Mouse (Mus musculus) CD4-positive, CD25-positive, alpha-beta regulatory T cell, adult 4 months (primary cell): ENCODE measurements around the gene Ust. TPM values are rescaled to one million over a fixed set of nuclear protein-coding genes. Genes with fewer than 3 reads are reported as not detected.
A peak's percentile ranks its signal among the peaks of the same experiment; 100 is the strongest.

ENCODE experiments used
- ATAC-seq: one replicate; pipeline ENCODE4 v1.8.0; 2017
- polyA plus RNA-seq, 2 experiments: library from polyadenylated mRNA; unstranded; fragments of 100-300 nt; shearing (Covaris generic); gene quantifications; one replicate each; pipeline ENCODE4 v1.2.1; 2017

Ust gene
- polyA plus RNA-seq, 2 experiments from 2014 or later, result 0.44 to 0.63 TPM

GRCm38 (mm10) chr10:8213906-8214421 is 304.7 kb downstream of the Ust start:
- peak; percentile 96 for ATAC-seq

DNA sequence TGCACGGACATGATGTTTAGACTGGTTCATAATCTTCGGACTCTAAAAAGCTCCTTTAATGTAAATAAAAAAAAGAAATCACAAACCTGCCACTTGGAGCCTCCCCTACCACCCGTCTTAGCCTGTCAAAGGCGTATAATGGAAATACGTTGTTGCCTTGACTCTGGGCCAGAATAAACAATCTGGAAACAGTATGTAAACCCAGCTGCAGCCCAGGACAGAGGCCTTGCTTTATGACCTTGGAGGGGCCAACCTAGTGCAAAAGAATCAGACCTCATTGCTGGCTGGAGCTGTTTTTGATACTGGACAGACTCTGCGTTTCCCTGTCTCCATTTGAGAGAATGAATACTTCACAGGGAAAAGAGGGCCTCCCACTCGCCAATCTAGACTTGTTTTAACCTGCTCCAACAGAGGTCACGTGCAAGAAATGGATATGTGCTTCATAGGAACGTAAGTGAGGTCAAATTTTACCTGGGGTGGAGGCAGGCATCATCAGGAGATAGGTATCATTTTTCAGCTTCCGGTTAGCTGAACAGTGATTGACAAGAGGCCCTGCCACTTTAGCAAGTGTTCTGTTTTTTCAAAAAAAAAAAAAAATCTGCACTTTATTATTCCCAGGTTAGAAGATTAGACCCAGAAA is 305.2 kb downstream of the Ust start:
- ATAC-seq, result peak; percentile 71

GRCm38 (mm10) chr10:8212611-8213226 is 305.9 kb downstream of the Ust start:
- no peak for ATAC-seq

GRCm38 (mm10) chr10:8211694-8212093 is 306.9 kb downstream of the Ust start:
- ATAC-seq, result no peak

DNA sequence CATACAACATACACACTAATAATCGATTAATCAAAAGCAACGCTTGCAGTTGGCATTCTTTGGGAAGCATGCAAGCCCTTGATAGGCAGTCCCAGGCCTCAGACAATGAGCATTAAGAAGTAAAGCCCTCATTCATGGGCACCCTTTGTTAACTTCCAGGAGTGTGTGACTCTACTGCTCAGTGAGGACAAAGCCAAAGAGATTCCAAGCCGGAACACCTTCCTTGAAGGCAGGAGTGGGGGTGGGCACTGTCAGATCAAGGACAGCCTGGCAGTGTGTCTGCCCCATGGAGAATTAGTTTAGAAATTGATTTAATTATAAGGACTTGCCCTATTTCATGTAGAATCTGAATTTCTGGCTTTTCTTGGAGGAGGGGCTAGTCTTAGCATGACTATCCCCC is 308.3 kb downstream of the Ust start:
- no peak for ATAC-seq

DNA sequence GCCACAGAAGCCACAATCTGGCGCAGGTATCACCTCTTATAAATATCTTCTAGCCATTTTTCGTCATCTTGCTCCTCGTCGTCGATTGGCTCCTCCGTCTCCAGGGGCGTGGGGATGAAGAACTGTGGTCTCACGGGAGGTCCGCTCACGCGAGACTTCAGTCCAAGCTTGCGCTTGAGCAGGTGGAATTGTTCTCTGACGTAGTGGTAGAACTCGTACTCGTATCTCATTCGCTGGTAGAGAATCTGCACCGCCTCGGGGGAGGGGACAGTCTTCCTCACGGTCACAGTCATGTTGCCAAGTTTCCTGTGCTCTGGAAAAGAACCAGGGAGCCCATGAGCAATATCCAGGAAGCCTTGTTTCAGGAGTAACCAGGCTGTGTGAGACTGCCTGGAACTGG is 311.3 kb downstream of the Ust start:
- no peak for ATAC-seq

GRCm38 (mm10) chr10:8203681-8204080 is 314.9 kb downstream of the Ust start:
- ATAC-seq, result no peak

DNA sequence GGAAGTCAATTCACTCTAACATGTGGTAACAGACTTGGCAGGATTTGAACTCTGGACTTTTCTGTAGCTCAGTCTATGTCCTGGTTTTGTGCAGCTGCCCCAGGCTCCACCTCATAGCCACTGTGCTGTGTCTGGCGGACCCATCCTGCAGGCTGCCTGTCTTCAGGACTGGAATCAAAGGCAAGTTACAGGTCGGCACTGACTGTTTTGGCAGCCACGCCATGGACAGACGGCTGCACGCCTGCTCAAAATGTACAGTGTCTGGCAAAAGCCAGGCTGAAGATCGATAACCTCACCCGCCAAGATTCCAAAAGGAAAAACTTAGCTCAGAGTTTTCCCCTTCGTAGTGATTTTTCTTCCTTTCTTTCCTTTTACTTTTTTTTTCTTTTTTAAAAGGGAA is 318.8 kb downstream of the Ust start:
- ATAC-seq, result no peak

DNA sequence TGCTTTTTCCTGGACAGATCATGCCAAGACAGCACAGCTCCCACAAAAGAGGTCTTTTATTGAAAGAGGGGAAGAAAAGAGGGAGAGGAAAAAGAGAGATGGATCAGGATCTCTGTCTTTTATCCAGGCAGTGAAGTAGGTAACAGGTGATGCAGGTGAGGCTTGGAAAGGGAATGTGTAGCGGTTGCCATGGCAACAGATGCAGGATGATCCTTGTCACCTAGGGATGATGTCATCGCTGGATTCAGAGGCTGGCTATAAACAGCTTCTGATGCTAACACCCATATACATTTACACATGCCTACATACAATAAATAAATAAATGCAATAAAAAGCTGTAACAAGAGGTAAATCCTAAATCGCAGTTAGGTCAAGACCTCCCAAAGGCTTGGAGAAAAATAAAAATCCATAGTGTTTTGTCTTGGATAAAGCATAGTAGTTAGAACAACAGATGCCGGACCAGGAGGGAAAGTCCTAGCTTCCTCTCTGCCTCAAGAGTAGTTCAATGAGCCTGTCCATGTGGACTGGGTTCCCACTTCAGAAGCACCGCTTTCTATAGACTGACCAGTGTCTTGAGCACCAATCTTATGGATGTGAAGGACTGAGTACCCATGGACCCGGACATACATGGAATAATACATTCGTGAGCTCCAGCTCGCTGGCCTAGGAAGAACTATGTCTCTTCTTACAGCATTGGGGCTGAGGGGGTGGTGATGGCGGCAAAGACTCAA is 319.4 kb downstream of the Ust start:
- no peak for ATAC-seq

DNA sequence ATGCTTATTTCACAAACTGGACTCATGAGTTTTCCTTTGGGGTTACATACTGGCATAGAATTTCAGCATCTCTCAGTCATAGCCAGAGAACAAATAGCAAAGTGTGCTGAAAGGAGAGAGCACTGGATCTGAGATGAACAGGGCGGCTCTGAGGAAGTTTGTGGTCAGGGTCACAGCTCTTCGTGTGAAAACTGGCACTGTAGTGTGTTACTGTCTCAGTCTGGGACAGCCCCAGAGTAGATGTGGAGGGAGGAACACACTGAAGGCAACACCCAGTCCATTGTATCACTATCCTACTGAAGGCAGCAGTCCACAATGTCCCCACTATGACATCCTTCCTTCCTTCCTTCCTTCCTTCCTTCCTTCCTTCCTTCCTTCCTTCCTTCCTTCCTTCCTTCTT is 321.0 kb downstream of the Ust start:
- peak; percentile 88 for ATAC-seq

- ATAC-seq, result peak; percentile 48
These were observed 322.3 kb downstream of the Ust start for GRCm38 (mm10) chr10:8196300-8196699.

DNA sequence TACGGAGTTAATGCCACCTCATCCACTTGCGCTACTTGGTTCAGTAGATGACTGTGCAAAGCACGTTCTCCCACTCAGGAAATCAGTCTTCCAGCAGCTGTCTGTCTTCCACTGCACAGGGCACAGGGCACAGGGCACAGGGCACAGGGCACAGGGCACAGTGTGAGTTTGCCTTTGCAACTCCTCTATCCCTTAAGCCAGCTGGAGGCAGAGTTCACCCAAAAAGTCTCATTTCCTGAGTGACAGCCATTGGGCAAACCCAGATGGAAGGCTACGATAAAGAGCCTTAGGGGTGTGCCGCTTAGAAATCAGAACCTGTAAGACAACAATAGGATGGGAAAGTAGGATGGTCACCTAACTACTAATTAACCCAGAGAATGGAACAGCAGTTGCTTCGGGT is 322.9 kb downstream of the Ust start:
- ATAC-seq, result no peak

DNA sequence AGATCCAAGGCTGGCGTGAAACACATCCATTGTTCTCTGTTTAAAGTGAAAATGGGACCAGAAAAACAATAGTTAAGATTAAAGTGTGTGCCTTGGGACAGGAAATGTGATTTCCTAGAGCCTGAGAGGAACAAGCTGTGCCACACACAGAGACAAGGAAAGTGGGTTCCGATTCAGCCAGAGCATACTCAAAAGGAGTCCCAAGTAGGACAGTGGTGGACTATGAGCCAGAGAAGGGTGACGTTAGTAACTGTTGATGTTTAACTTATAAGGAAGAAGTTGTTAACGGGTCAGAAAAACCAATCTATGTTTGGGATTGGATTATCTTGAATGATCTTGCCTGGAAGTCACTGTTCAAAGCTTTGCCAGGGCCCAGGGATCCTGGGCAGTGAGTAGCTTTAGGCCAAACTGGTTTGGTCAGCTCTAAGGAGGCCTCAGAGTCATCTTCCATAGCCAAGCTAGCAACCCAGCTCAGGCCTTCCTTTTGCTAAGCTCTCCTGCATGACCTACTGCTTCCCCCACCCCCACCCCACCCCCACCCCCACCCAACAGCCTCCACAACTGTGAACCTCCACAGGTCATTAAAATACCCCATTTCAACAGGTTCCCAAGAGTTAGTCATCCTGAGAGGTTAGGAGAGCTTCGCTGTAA is 329.2 kb downstream of the Ust start:
- no peak for ATAC-seq

DNA sequence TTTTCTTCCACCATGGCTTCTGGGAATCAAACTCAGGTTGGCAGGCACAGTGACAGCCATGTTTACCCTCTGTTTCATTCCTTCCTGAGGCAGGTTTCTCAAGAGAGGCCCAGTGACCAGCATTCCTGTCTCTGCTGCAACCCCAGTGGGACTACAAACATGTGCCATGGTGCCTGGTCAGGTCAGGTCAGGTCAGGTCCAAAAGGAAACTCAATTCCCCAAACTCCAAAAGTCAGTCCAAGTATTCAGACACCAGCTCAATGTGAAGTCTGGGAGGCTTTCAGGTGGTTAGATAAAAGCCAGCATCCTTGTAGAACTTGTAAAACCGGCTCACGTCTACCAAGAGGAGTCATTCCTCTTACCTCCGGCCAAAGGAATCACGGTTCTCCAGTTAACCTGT is 333.0 kb downstream of the Ust start:
- ATAC-seq, result no peak

DNA sequence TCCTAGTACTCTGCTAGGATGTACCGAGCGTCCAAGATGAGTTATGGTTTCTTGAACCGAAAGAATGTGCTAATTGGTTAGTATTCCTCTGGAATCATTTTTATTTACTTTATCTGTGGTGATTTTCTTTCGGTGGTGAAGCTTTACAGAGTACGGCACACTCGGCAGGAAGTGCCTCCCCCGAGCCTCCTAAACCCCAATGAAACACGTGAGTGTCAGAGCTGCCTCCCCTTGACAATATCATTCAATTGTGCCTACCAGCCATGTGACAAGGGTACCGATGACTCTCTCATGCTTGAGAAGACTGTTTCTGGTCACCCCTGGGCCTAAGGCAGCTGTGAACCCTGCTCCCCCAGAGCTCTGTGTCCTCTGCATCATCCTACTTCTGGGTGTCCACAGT is 333.9 kb downstream of the Ust start:
- peak; percentile 87 for ATAC-seq

- ATAC-seq, result no peak
These were observed 335.5 kb downstream of the Ust start for GRCm38 (mm10) chr10:8183171-8183570.

DNA sequence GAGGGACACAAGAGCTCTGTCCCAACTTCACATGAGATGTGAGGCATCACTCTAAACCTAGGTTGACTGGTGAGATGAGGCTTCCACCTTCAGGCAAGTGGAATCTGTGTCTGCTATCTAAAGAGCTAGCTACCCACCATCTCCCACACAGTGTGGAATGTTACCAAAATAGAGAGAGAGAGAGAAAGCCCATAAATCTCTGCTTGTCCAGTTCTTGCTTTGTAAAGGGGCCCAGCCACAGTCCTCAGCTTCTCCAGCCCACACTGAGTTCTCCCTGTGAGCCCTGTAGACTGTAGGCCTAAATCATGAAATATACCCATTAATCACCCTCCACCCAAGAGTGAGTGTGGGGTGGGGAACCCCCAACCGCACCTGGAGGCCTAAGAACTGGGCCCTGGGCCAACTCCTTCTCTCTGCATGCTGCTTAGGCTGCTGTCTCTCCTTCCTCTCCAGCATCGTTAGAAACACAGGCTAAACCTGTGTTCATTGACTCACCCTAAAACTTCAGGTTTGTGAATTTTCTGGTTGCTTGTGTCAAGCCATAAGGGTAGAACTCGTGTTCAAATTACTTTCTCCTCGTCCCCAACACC is 336.9 kb downstream of the Ust start:
- peak; percentile 80 for ATAC-seq

DNA sequence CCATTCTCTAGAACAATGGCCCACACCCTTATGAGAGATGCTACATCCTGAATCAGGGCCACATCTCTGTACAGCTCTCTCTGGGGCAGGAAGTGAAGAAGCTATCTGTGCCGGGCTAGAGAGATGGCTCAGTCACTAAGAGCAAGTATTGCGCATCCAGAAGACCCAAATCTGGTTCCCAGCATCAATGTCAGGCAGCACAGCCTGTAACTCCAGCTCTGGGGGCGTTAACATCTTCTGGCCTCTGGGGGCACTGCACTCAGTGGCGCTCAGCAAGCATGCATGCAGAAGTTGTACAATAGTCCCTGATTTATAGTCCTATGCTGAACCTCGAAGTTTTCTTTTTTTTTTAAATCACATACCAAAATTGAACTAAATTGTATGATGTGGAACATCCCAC is 341.0 kb downstream of the Ust start:
- ATAC-seq, result no peak

- ATAC-seq, result peak; percentile 49
These were observed 342.1 kb downstream of the Ust start for GRCm38 (mm10) chr10:8176351-8177053.

GRCm38 (mm10) chr10:8176008-8176350 is 342.6 kb downstream of the Ust start:
- no peak for ATAC-seq

DNA sequence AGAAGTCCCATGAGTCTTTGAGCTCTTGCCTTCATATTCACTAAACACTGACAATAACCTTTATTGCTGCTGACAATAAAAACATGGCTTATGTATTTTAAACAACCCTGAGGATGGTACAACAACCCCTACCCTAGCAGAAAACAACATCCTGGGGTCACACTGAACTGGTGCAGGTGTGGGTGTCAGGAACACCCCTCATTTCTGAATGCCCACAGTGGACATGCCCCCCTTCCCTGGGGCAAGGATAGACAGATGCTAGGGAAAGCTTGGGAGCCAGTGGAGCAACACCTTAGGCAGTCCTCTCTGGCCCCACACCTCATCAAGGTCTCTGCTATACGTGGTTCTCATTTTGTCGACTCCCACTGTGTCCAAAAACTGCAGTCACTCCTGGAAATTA is 343.9 kb downstream of the Ust start:
- ATAC-seq, result no peak

GRCm38 (mm10) chr10:8174230-8174629 is 344.4 kb downstream of the Ust start:
- no peak for ATAC-seq
